Mouse (Mus musculus): ENCODE results near the gene Atg9a.

The Atg9a gene

GRCm38 (mm10) chr1:75215785-75216184, 23.8 kb upstream of the Atg9a start:
- WGBS: 64% methylated on average over 9 of the region's 9 CpGs

- 36% methylated on average over 5 of the region's 5 CpGs for WGBS
Measured at GRCm38 (mm10) chr1:75214886-75215285, 22.9 kb upstream of the Atg9a start.

- 45% methylated on average over 2 of the region's 2 CpGs for WGBS
Measured at GRCm38 (mm10) chr1:75214442-75214841, 22.4 kb upstream of the Atg9a start.

DNA sequence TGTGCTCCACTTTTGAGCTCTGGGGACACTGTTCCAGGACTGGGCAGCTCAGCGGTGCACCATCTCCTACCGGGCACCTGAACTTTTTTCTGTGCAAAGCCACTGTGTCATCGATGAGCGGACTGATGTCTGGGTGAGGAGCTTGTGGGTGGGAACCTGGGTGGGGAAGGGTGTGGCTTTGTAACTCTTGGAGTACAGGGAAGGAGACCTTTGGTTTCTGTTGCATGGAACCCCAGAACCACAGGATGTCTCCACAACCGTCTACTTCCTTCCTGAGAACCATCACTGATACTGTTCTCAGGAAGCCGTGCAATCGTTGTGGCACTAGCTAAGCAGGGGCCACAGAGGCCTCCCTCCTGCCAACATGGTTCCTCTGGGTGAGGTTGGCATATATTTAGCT, 21.1 kb upstream of the Atg9a start:
- WGBS: 78% methylated on average over 7 of the region's 7 CpGs

- 83% methylated on average over 4 of the region's 4 CpGs for WGBS
Measured at GRCm38 (mm10) chr1:75212542-75212941, 20.5 kb upstream of the Atg9a start.

DNA sequence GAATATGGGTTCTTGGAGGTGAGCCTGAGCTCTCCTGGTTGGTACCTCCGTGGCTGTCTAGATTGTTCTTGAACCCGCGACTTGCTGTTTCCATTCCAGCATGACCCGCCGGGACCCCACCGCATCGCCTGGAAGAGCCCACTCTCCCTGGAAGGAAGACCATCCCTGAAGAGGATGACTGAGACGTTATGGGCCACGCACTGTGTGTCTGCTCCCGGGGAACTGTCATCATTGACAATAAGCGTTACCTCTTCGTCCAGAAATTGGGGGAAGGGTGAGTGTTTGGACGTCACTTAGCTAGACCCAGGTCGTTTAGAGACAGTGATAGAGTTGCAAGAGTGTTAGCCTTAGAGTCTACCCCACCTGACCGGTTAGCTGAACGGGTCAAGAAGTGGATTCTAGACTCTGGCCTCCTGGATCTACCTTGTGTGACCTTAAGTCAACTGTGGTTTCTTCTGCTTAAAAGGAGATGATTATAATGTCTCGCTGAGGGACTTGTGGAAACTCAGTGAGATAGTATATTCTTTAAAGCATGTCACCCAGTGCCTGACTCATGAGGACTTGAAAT, 19.2 kb upstream of the Atg9a start:
- 13% methylated on average over 17 of the region's 17 CpGs for WGBS

GRCm38 (mm10) chr1:75210136-75211087, 18.4 kb upstream of the Atg9a start, which contains the start of the genes Glb1l and Stk16:
Gene Glb1l, minus strand, starts transcription at chr1:75210813.
Gene Stk16, plus strand, starts transcription at chr1:75210838.
- 5% methylated on average over 42 of the region's 42 CpGs for WGBS

DNA sequence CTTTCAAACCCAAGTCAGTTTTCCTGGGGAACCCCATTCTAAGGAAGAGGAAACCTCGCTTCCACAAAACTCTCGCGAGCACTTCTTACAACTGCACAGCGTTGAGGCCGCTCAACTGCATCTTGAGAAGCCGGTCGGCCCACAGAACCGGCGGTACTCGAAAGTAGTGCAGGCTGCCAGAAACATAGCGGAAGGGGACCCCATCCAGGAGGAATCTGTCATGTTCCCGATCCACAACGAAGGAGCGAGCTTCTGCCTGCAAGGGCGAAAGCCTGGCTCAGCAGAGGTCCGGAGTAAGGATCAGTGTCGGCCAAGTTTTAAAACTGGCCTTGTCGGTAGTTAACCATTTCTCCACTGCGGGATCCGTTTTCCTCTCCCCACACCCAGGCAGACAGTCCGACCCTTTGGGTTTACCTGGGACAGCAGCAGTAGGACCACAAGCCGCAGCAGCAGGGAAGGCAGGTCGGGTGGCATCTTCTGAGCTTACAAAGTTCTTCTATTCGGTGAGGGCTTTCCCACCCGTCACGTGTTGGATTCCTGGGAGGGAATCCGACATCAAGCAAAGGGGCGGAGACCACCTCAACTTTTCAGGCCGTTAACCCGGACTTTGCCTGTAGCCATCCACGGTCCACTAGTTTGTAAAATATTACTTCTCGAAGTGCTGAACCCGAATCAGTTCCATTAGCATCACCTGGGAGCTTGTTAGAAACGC, 17.1 kb upstream of the Atg9a start:
- 12% methylated on average over 34 of the region's 34 CpGs for WGBS

DNA sequence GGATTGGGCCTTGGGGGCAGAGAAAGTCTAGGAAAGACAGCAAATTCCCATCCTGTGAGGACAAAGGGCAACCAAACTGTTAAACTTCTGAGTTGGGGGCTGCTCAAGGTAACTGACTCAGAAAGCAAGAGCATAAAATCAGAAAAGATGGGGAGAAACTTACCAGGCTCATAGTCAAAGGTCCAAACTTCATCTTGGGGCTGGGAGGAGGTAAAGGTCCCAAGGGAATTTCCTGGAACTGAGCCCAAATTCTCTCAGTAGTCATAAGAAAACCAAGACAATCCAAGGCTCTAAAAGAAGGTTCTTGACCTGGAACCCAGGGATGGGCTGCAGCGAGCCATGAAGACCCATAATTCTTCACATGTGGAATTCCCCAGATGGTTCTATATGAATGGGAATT, 9.2 kb upstream of the Atg9a start:
- 88% methylated on average over 1 of the region's 1 CpGs for WGBS

DNA sequence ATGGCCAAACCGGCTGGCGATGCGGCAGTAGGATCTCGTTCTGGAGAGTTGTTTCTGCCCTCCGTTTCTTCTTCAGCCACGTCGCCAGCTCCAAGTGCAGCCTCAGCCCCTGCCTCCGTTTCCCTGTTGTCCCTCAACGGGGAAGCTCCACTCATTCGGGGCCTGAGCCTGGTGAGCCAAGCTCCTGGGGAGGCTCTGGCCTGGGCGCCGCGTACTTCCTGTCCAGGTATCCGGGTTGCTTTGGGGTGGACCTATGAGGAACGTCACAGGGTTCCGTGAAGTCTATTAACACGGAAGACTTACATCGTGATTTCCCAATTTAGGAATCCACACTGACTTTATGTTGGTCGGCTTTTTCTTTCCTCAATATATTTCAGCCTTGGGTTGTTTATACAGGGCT, 456 bp upstream of the Atg9a start:
- WGBS: under 1% methylated on average over 19 of the region's 19 CpGs

DNA sequence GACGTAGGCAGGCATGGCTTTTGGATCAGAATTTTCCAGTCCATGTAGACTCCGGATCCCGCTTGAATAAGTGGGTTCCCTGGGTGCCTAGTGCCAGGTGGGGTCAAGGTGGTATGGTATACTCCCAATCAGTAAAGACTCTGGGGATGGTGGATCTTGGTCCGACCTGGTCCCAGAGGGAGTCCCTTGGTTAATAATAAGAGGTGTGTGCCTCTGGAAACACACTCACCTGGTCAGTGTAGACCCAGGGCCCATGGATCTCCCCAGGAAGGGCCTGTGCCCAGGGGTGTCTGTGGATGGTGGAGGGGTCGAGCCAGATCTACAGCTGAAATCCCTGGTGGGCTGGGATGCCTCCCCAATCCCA, 756 bp downstream of the Atg9a start:
- WGBS: 27% methylated on average over 5 of the region's 5 CpGs

DNA sequence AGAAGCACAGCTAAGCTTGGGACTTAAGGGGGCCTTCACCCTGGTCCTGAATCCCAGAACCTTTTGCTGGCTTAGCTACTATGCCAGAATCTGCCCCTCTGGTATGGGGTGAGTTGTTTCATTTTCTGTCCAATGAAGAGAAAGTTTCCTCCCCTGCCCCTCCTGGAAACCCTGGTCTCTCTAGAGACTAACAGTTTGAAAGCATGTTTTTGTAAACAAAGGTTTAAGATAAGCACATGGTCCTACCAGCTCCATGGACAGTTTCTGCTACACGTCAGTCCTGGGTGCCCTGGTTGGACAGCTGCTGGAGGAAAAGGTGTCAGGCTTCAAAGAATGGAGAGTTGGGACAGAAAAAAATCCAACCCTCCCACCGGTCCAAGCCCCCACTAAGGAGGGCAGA, 1.4 kb downstream of the Atg9a start:
- WGBS: 42% methylated on average over 2 of the region's 2 CpGs

DNA sequence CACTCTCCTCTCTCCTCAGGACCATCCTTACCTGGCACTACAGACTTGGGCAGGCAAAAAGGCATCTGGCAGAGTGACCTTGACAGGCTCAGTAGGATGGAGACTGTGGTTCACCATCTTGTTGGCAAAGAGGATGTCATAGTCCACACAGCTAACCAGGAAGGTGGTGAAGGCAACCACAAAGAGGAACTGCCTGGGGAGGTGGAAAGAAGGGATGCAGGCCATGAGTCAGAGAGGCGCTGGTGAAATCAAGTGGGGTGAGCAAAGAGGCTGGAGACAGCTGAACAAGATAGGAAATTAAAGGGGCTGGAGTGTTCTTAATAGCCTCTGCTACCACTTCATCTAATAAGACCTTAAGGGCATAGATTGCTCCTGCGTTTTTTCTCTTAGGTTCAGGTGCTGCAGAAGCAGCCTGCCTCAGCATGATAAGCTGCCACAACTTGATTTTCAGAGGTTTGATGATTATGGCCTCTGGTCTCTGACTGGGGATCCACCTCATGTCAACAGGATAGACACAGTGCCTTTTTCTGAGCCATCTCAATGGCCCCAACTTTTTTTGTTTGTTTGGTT, 4.0 kb downstream of the Atg9a start:
- 85% methylated on average over 2 of the region's 2 CpGs for WGBS

DNA sequence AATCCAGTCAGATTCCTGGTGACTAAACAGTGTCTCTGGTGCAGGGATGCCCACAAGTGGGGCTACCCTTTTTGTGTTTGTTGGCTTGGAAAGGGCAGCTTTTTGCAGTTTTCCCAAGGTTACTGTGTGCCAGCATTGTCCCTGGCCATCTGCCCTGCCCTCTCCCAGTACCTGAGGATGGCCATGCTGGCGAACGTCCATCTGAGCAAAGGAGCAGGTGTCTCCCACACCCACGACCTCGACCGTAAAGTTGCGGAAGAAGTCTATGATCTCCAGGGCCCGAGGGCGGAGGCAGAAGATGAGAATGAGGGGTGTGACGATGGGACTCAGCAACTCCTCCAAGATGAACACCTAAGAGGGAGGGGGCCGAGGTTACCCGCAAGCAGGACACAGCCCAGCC, 6.5 kb downstream of the Atg9a start:
- 88% methylated on average over 11 of the region's 11 CpGs for WGBS

DNA sequence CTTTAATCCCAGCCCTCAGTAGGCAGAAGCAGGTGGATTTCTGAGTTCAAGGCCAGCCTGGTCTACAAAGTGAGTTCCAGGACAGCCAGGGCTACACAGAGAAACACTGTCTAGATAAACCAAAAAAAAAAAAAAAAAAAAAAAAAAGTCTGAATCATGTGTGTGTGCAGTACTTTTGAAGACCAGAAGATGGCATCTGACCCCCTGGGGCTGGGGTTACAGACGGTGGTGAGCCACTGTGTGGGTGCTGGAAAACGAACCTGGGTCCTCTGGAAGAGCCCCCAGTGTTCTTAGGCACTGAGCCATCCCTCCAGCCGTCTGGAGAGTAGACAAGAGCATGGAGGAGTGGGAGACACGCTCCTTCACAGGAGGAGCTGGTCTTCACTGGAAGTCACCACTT, 9.8 kb downstream of the Atg9a start:
- WGBS: 63% methylated on average over 4 of the region's 4 CpGs

GRCm38 (mm10) chr1:75181377-75181870, 10.6 kb downstream of the Atg9a start:
- 68% methylated on average over 4 of the region's 4 CpGs for WGBS

DNA sequence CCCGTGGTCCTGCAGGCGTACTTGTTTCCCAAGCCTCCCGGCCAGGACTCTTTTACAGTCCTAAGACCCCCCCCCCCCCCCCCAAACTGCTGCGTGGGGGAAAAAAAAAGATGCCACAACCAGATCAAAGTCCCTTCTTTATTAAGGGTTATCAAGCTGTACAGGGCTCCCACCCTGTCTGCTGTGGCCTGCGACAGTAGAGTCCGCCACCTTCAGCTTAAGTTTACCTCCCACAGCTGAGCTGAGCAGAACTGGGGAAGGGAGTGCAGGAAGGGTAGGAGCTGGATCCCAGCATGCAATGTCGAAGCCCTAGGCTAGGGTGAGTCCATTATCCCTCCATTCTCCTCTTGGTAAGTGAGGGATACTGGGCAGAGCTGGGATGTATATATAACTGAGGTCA, 11.3 kb downstream of the Atg9a start:
- WGBS: 31% methylated on average over 7 of the region's 7 CpGs

- WGBS: under 1% methylated on average over 31 of the region's 31 CpGs
Measured at GRCm38 (mm10) chr1:75180105-75180590, 11.8 kb downstream of the Atg9a start, which contains the start of gene Abcb6. Gene Abcb6, minus strand, starts transcription at chr1:75180392.

- WGBS: 4% methylated on average over 23 of the region's 23 CpGs
Measured at GRCm38 (mm10) chr1:75179334-75180104, 12.5 kb downstream of the Atg9a start.

GRCm38 (mm10) chr1:75168472-75169464, 23.2 kb downstream of the Atg9a start, which contains the start of gene Zfand2b:
Gene Zfand2b, plus strand, starts transcription at chr1:75168646.
- WGBS: 1% methylated on average over 56 of the region's 59 CpGs

All from cerebral cortex, adult 2 months (tissue).